ENCODE assay signal across 8 mouse cellular contexts in the genomic region with DNA sequence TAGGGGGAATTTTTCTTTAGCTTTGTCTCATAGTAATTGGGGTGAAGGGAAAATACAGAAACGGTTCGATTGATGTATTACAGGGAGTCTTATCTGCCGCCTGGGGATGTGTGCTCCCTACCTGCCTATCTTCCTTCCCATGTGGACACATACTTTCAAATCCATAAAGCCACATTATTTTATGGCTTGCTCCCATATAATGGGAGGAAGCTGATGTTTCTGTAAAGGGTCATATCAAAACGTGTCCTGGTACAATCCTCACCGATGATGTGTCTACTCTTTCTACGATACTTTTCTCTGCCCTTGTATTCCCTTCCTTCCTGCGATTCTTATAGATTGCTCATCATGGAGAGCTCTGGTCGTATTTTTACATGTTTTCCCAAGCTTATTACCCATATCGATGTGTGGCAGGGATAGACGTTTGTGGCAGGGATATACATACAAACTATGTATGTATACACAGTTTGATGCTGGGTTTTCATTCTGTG. TPM values are rescaled to one million over a fixed set of nuclear protein-coding genes. Genes with fewer than 3 reads are reported as not detected.
DNase-seq lines count a peak whose midpoint lies in the region; ATAC-seq and TF ChIP-seq lines count a peak whose summit lies in the region.

No protein-coding gene starts in this region.

- no peaks in the 10 kb centered on the region for H3K36me3 ChIP-seq in forebrain, embryonic 11.5 days (ENCODE audit: control insufficient read depth, insufficient read depth, low read length)
- H3K36me3 ChIP-seq in liver, embryonic 14.5 days (replicated peaks; ENCODE audit: control insufficient read depth, insufficient read depth, low read depth) = no peaks in the 10 kb centered on the region; the same call in 1 of the 2 replicates

- peak overlapping the region; percentile 95 for H3K4me3 ChIP-seq in cerebellum, adult 2 months (replicated peaks; ENCODE audit: insufficient read depth, low read depth, low read length)
- peak overlapping the region; percentile 69 for H3K4me3 ChIP-seq in forebrain, embryonic 11.5 days (ENCODE audit: low read depth, low read length)
- H3K4me3 ChIP-seq in liver, embryonic 14.5 days (ENCODE audit: insufficient read depth in 1 of 2, low read depth in 2 of 2, low read length in 2 of 2) = peak overlapping the region; percentile 88 to 98

- TF ChIP-seq EP300 in liver, embryonic 14.5 days (IDR thresholded peaks at IDR 0.05; ENCODE audit: low read depth) = no peak

- peak overlapping the region; percentile 90 for H3K9ac ChIP-seq in forebrain, embryonic 11.5 days (ENCODE audit: low read length)
- peak overlapping the region; percentile 79 for H3K9ac ChIP-seq in liver, embryonic 14.5 days (replicated peaks)

- intact Hi-C loops in left cerebral cortex, postnatal 10 days (cut with DNase I) = no loop called here

- 16% methylated on average over 10 of the region's 10 CpGs for WGBS in cerebellum, adult 2 months
- WGBS in forebrain, embryonic 11.5 days = 32% methylated on average over 10 of the region's 10 CpGs
- WGBS in liver, embryonic 14.5 days (ENCODE audit: insufficient replicate concordance) = 19% methylated on average over 10 of the region's 10 CpGs

- no peaks in the 10 kb centered on the region; the same call in 1 of the 2 replicates for H3K4me1 ChIP-seq in cerebellum, adult 2 months (ENCODE audit: control insufficient read depth, insufficient read depth, low read length)
- peaks cover 2% of the 10 kb centered on the region; the same call in 1 of the 2 replicates for H3K4me1 ChIP-seq in forebrain, embryonic 11.5 days (replicated peaks; ENCODE audit: control insufficient read depth, insufficient read depth, low read length)
- H3K4me1 ChIP-seq in liver, embryonic 14.5 days (replicated peaks; ENCODE audit: control insufficient read depth in 2 of 2, insufficient read depth in 2 of 2, low read length in 1 of 2) = peaks cover 0 to 4% of the 10 kb centered on the region in 2 experiments; a peak in 3 of 4 replicates

- no peak for DNase-seq in cerebellum, adult 2 months
- no peak for DNase-seq in cerebellum, postnatal 10 days
- peak; percentile 40 for DNase-seq in 3T3-L1 (ENCODE audit: low read depth, low spot score)
- DNase-seq in forebrain, embryonic 11.5 days (ENCODE audit: low spot score) = no peak
- DNase-seq in liver, embryonic 14.5 days (ENCODE audit: low read depth in 3 of 3, low spot score in 3 of 3) = no peak
- no peak for DNase-seq in cerebellum, postnatal 14 days
- DNase-seq in cerebellum, postnatal 25 days = no peak
- DNase-seq in left cerebral cortex, postnatal 10 days (ENCODE audit: extremely low spot score in 1 of 2, low spot score in 2 of 2) = no peak

- no peaks in the 10 kb centered on the region for H3K9me3 ChIP-seq in forebrain, embryonic 11.5 days (ENCODE audit: control insufficient read depth, low read length)
- no peaks in the 10 kb centered on the region for H3K9me3 ChIP-seq in liver, embryonic 14.5 days (ENCODE audit: control insufficient read depth, low read length)

- TF ChIP-seq POLR2A in cerebellum, adult 2 months (IDR thresholded peaks at IDR 0.05; ENCODE audit: borderline replicate concordance, insufficient read depth, low read length) = no peak

- H3K4me2 ChIP-seq in forebrain, embryonic 11.5 days (ENCODE audit: low read depth, low read length, severe bottlenecking) = peak overlapping the region; percentile 64
- H3K4me2 ChIP-seq in liver, embryonic 14.5 days (ENCODE audit: low read depth) = peak overlapping the region; percentile 83

- no peaks in the 10 kb centered on the region for H3K27me3 ChIP-seq in cerebellum, adult 2 months (ENCODE audit: control insufficient read depth, insufficient read depth, low read length)
- H3K27me3 ChIP-seq in forebrain, embryonic 11.5 days (ENCODE audit: control insufficient read depth, insufficient read depth, low read length) = no peaks in the 10 kb centered on the region
- no peaks in the 10 kb centered on the region for H3K27me3 ChIP-seq in liver, embryonic 14.5 days (ENCODE audit: control insufficient read depth, insufficient read depth, low read length)

- ATAC-seq in forebrain, embryonic 11.5 days (replicated peaks; ENCODE audit: low FRiP score) = peak; percentile 11; the same call in 1 of the 2 replicates
- peak; percentile 54 for ATAC-seq in liver, embryonic 14.5 days (ENCODE audit: insufficient read depth)

- TF ChIP-seq CTCF in cerebellum, adult 2 months (IDR thresholded peaks at IDR 0.05; ENCODE audit: borderline replicate concordance, insufficient read depth, low read depth, low read length) = no peak
- TF ChIP-seq CTCF in liver, embryonic 14.5 days (IDR thresholded peaks at IDR 0.05; ENCODE audit: low read depth) = no peak

- no peak overlapping the region for H3K27ac ChIP-seq in cerebellum, adult 2 months (ENCODE audit: insufficient read depth, low read length)
- no peak overlapping the region for H3K27ac ChIP-seq in forebrain, embryonic 11.5 days (ENCODE audit: low read depth, low read length)
- peak overlapping the region; percentile 74 for H3K27ac ChIP-seq in liver, embryonic 14.5 days

RNA-seq across cellular contexts. Expression of a gene that starts 0.6 kb away (rescaled TPM):
- polyA plus RNA-seq in cerebellum, adult 2 months (2012; rRNA removed) = 27.5 and 30.2 TPM in 2 replicates
- 25.0 and 26.3 TPM in 2 replicates for polyA plus RNA-seq in forebrain, embryonic 11.5 days (2014; fragmentation: Nextera tagmentation; extraction: Ambion mirVana)
- 5.2 and 7.5 TPM in 2 replicates for polyA plus RNA-seq in liver, embryonic 14.5 days (2012; rRNA removed)
- polyA plus RNA-seq in liver, embryonic 14.5 days (2014; fragmentation: Nextera tagmentation; extraction: Ambion mirVana) = 10.6 and 13.8 TPM in 2 replicates
- total RNA-seq in left cerebral cortex, postnatal 10 days (2021) = 10 to 100 TPM; 24.3 to 25.1 TPM

RNA-seq across cellular contexts. Expression of a gene that starts 0.8 kb away (rescaled TPM):
- 6.2 and 7.2 TPM in 2 replicates for polyA plus RNA-seq in cerebellum, adult 2 months (2012; rRNA removed)
- 3.4 and 3.7 TPM in 2 replicates for polyA plus RNA-seq in forebrain, embryonic 11.5 days (2014; fragmentation: Nextera tagmentation; extraction: Ambion mirVana)
- 2.4 and 4.0 TPM in 2 replicates for polyA plus RNA-seq in liver, embryonic 14.5 days (2012; rRNA removed)
- polyA plus RNA-seq in liver, embryonic 14.5 days (2014; fragmentation: Nextera tagmentation; extraction: Ambion mirVana) = 2.7 and 3.4 TPM in 2 replicates
- 1 to 10 TPM; 6.6 to 8.6 TPM for total RNA-seq in left cerebral cortex, postnatal 10 days (2021)

RNA-seq across cellular contexts. Expression of a gene that starts 54.2 kb away (rescaled TPM):
- 48.0 and 50.1 TPM in 2 replicates for polyA plus RNA-seq in cerebellum, adult 2 months (2012; rRNA removed)
- polyA plus RNA-seq in forebrain, embryonic 11.5 days (2014; fragmentation: Nextera tagmentation; extraction: Ambion mirVana) = 21.5 and 24.7 TPM in 2 replicates
- polyA plus RNA-seq in liver, embryonic 14.5 days (2012; rRNA removed) = 14.2 and 23.9 TPM in 2 replicates
- 66.7 and 74.1 TPM in 2 replicates for polyA plus RNA-seq in liver, embryonic 14.5 days (2014; fragmentation: Nextera tagmentation; extraction: Ambion mirVana)
- total RNA-seq in left cerebral cortex, postnatal 10 days (2021) = 10 to 100 TPM; 40.0 to 40.2 TPM
